Mouse (Mus musculus): ENCODE measurements around the gene Zxdc. TPM values are rescaled to one million over a fixed set of nuclear protein-coding genes. Genes with fewer than 3 reads are reported as not detected.

Zxdc gene
- polyA plus RNA-seq, 1 experiment from 2014 or later: 2.6 TPM

GRCm38 (mm10) chr6:90381465-90381864 lies 12.2 kb downstream of the Zxdc start:
- Histone ChIP-seq H3K4me2 (no peak overlapping the region), H3K27me3 (no peaks in the 10 kb centered on the region), H3K9ac (no peak overlapping the region), H3K36me3 (peaks cover 71% of the 10 kb centered on the region), H3K27ac (no peak overlapping the region), H3K9me3 (replicated peaks) (no peaks in the 10 kb centered on the region), H3K4me3 (replicated peaks) (no peak overlapping the region), H3K4me1 (replicated peaks) (no peaks in the 10 kb centered on the region; the same call in 1 of the 2 replicates)
- 82% methylated on average over 2 of the region's 2 CpGs for WGBS (ENCODE audit: insufficient replicate concordance)
- ATAC-seq (ENCODE audit: low read depth): no peak
- no peak for DNase-seq

DNA sequence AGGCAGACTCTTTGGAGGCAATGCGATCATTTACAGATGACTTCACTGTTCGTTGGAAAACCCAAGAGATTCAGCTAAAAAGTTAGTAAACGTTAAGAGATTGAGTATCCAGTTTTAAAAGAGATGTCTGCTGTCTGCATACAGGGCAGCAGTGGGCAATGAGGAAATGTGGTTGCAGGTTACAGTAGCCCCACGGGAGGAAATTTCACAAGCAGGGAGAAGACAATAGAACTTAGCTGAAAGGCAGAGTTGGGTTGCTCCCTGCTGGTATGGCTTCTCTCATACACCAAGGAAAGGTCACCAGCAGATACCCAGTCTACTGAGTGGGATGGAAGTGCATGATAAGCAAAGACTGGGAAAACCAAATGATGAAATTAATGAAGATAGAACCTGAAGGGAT lies 21.3 kb downstream of the Zxdc start:
- Histone ChIP-seq H3K27me3 (no peaks in the 10 kb centered on the region), H3K4me2 (no peak overlapping the region), H3K27ac (no peak overlapping the region), H3K4me1 (replicated peaks) (no peaks in the 10 kb centered on the region; the same call in 1 of the 2 replicates), H3K9me3 (replicated peaks) (no peaks in the 10 kb centered on the region), H3K4me3 (replicated peaks) (no peak overlapping the region), H3K36me3 (peaks cover 36% of the 10 kb centered on the region), H3K9ac (no peak overlapping the region)
- no peak for ATAC-seq (ENCODE audit: low read depth)
- no peak for DNase-seq
- 69% methylated on average over 4 of the region's 4 CpGs for WGBS (ENCODE audit: insufficient replicate concordance)

GRCm38 (mm10) chr6:90393948-90394347 lies 24.7 kb downstream of the Zxdc start:
- no peak overlapping the region for H3K4me2 ChIP-seq
- no peaks in the 10 kb centered on the region for H3K9me3 ChIP-seq (replicated peaks)
- peaks cover 30% of the 10 kb centered on the region for H3K36me3 ChIP-seq
- DNase-seq (no peak), ATAC-seq (ENCODE audit: low read depth) (peak; percentile 66)
- H3K9ac ChIP-seq: no peak overlapping the region
- H3K4me1 ChIP-seq (replicated peaks): peaks cover 2% of the 10 kb centered on the region; the same call in 1 of the 2 replicates
- WGBS (ENCODE audit: insufficient replicate concordance): 52% methylated on average over 3 of the region's 3 CpGs
- H3K27ac ChIP-seq: peak overlapping the region; percentile 25; the same call in 1 of the 2 replicates
- H3K27me3 ChIP-seq: no peaks in the 10 kb centered on the region
- H3K4me3 ChIP-seq (replicated peaks): no peak overlapping the region

- Histone ChIP-seq H3K9ac (no peak overlapping the region), H3K27ac (no peak overlapping the region), H3K27me3 (no peaks in the 10 kb centered on the region), H3K4me3 (replicated peaks) (no peak overlapping the region), H3K36me3 (peaks cover 31% of the 10 kb centered on the region), H3K9me3 (replicated peaks) (no peaks in the 10 kb centered on the region), H3K4me2 (no peak overlapping the region), H3K4me1 (replicated peaks) (peaks cover 2% of the 10 kb centered on the region; the same call in 1 of the 2 replicates)
- ATAC-seq (ENCODE audit: low read depth): no peak
- WGBS (ENCODE audit: insufficient replicate concordance): 81% methylated on average over 2 of the region's 2 CpGs
- no peak for DNase-seq
Observed at GRCm38 (mm10) chr6:90395751-90396150, 26.5 kb downstream of the Zxdc start.

DNA sequence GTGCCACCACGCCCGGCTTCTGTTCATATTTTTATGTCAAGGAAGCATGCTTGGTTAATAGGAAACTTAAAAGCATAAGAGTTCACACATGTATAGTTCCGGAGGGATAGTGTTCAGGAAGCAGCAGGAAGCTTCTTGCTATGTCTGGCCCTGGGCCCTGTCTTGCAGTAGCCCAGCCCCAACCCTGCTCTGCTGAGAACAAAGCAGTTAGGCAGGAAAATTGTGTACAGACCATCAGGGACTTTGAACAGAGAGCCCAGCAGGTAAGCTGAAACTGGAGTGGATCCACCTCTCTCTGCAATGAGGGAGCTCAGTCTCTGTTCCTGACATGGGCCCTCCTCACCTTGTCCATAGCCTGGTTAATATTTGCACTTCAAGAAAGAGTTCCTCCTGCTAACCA lies 28.0 kb downstream of the Zxdc start:
- WGBS (ENCODE audit: insufficient replicate concordance): 79% methylated on average over 3 of the region's 3 CpGs
- Histone ChIP-seq H3K9ac (no peak overlapping the region), H3K4me3 (replicated peaks) (no peak overlapping the region), H3K4me2 (no peak overlapping the region), H3K27ac (no peak overlapping the region; the same call in 1 of the 2 replicates), H3K4me1 (replicated peaks) (peaks cover 2% of the 10 kb centered on the region; the same call in 1 of the 2 replicates), H3K9me3 (replicated peaks) (no peaks in the 10 kb centered on the region), H3K36me3 (peaks cover 30% of the 10 kb centered on the region), H3K27me3 (no peaks in the 10 kb centered on the region)
- no peak for DNase-seq
- ATAC-seq (ENCODE audit: low read depth): peak; percentile 31; the same call in 1 of the 2 replicates

DNA sequence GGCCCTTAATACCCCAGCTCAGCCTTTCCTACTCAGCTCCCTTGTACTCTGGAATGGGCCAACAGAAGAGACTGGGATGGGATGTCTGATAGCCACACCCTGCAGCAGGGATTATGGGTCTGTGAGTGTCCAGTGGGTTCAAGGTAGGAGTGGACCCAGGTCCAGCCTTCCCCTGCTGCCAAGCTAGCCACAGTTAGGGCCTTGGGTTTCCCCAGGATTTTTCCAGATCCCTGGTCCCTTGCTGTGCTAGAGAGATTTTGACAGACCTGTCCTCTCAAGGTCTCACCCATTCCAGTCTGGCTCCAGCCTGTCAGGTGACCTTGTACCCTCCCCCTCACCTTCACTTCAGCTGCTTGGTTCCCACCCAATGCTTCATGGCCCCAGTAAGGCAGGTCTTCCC lies 39.3 kb downstream of the Zxdc start:
- Histone ChIP-seq H3K4me2 (no peak overlapping the region), H3K4me1 (replicated peaks) (no peaks in the 10 kb centered on the region), H3K36me3 (0 out of 2 replicates have a peak, but pooled peaks cover 4% of the 10 kb centered on the region), H3K4me3 (replicated peaks) (no peak overlapping the region), H3K9me3 (replicated peaks) (no peaks in the 10 kb centered on the region), H3K9ac (no peak overlapping the region), H3K27ac (no peak overlapping the region), H3K27me3 (no peaks in the 10 kb centered on the region)
- ATAC-seq (ENCODE audit: low read depth) (no peak), DNase-seq (no peak)

- Histone ChIP-seq H3K36me3 (no peaks in the 10 kb centered on the region), H3K4me3 (replicated peaks) (no peak overlapping the region), H3K4me1 (replicated peaks) (no peaks in the 10 kb centered on the region), H3K27me3 (no peaks in the 10 kb centered on the region), H3K27ac (no peak overlapping the region), H3K9me3 (replicated peaks) (no peaks in the 10 kb centered on the region), H3K9ac (no peak overlapping the region), H3K4me2 (no peak overlapping the region)
- ATAC-seq (ENCODE audit: low read depth) (peak; percentile 33; the same call in 1 of the 2 replicates), DNase-seq (no peak)
- 63% methylated on average over 1 of the region's 1 CpGs for WGBS (ENCODE audit: insufficient replicate concordance)
Observed at GRCm38 (mm10) chr6:90410972-90411371, 41.7 kb downstream of the Zxdc start.

DNA sequence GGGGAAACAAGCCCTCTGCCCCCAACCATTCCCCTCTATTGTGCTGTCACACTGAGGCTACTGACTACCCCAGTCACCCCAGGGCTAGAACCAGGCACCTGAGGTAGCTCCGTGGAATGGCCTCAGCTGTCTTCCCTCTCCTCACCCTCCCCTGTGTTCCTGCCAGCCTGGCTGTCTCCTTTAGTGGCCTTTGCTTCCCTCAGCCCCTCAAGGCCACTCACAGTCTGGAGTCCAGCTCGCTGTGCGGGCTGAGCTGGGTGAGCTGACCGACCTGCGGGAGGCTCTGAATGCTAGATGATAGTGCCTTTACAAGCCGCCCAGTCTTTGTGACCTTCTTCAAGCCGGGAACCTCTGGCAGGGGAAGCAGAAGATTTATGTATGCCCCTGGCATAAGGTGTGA lies 42.6 kb downstream of the Zxdc start:
- Histone ChIP-seq H3K27ac (no peak overlapping the region), H3K36me3 (no peaks in the 10 kb centered on the region), H3K4me3 (replicated peaks) (no peak overlapping the region), H3K4me1 (replicated peaks) (no peaks in the 10 kb centered on the region), H3K4me2 (no peak overlapping the region), H3K9ac (no peak overlapping the region), H3K9me3 (replicated peaks) (no peaks in the 10 kb centered on the region), H3K27me3 (no peaks in the 10 kb centered on the region)
- ATAC-seq (ENCODE audit: low read depth): no peak
- no peak for DNase-seq
- WGBS (ENCODE audit: insufficient replicate concordance): 69% methylated on average over 7 of the region's 7 CpGs

DNA sequence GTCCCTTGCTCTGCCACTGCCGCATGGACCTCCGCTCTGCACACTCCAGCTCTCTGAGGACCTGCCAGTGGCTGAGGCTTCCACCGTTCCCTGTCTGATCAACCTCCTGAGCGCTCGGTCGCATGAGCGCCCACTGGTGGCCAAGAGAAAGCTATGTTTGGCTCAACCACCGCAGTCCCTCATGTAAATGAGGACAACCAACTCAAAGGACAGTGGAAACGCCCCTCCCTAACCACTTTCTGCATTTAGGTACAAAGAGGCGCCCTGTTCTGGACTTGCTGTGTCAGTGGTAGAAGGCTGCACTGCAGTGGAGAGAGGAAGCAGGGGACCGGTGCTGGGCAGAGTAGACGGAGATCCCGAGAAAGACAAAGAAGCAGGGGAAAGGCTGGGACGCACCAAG lies 53.3 kb downstream of the Zxdc start:
- H3K9me3 ChIP-seq (replicated peaks): no peaks in the 10 kb centered on the region
- no peak overlapping the region for H3K4me3 ChIP-seq (replicated peaks)
- ATAC-seq (ENCODE audit: low read depth) (peak; percentile 77), DNase-seq (peak; percentile 58)
- peaks cover 11% of the 10 kb centered on the region for H3K27me3 ChIP-seq
- H3K4me2 ChIP-seq: peak overlapping the region; percentile 45
- peaks cover 7% of the 10 kb centered on the region for H3K4me1 ChIP-seq (replicated peaks)
- H3K9ac ChIP-seq: no peak overlapping the region
- no peaks in the 10 kb centered on the region for H3K36me3 ChIP-seq
- 6% methylated on average over 14 of the region's 14 CpGs for WGBS (ENCODE audit: insufficient replicate concordance)
- H3K27ac ChIP-seq: no peak overlapping the region

DNA sequence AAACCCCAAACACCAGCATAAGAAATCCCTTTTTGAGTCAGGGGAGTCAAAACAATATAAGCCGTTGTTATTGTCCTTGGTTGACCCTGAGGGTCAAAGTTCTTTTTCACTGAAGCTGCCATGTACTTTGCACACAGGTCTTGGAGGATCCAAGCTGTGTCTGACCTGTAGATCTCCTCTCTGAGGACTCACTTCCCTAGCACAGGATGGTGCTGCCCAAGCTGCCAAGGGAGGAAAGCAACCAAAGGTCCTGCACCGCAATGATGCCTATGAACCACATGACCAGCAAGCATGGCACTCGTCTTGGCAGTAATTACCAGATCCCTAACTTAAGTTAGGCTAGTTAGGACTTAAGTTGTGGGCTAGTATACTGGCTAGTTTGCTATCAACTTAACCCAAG lies 56.1 kb downstream of the Zxdc start:
- no peak overlapping the region for H3K4me3 ChIP-seq (replicated peaks)

GRCm38 (mm10) chr6:90426003-90426402 lies 56.7 kb downstream of the Zxdc start:
- no peak for ATAC-seq (ENCODE audit: low read depth)
- Histone ChIP-seq H3K36me3 (no peaks in the 10 kb centered on the region), H3K4me3 (replicated peaks) (no peak overlapping the region), H3K9me3 (replicated peaks) (no peaks in the 10 kb centered on the region), H3K9ac (no peak overlapping the region), H3K4me2 (no peak overlapping the region), H3K4me1 (replicated peaks) (peaks cover 14% of the 10 kb centered on the region), H3K27ac (no peak overlapping the region), H3K27me3 (peaks cover 22% of the 10 kb centered on the region)
- DNase-seq: no peak
- 75% methylated on average over 4 of the region's 4 CpGs for WGBS (ENCODE audit: insufficient replicate concordance)

More for the DNA sequence above, 56.1 kb downstream of the Zxdc start:
- WGBS (ENCODE audit: insufficient replicate concordance): 51% methylated on average over 3 of the region's 3 CpGs
- H3K9ac ChIP-seq: no peak overlapping the region
- peaks cover 14% of the 10 kb centered on the region for H3K4me1 ChIP-seq (replicated peaks)
- H3K9me3 ChIP-seq (replicated peaks): no peaks in the 10 kb centered on the region
- no peaks in the 10 kb centered on the region for H3K36me3 ChIP-seq
- ATAC-seq (ENCODE audit: low read depth) (no peak), DNase-seq (no peak)
- no peak overlapping the region for H3K4me2 ChIP-seq
- H3K27me3 ChIP-seq: peaks cover 22% of the 10 kb centered on the region
- no peak overlapping the region for H3K27ac ChIP-seq

DNA sequence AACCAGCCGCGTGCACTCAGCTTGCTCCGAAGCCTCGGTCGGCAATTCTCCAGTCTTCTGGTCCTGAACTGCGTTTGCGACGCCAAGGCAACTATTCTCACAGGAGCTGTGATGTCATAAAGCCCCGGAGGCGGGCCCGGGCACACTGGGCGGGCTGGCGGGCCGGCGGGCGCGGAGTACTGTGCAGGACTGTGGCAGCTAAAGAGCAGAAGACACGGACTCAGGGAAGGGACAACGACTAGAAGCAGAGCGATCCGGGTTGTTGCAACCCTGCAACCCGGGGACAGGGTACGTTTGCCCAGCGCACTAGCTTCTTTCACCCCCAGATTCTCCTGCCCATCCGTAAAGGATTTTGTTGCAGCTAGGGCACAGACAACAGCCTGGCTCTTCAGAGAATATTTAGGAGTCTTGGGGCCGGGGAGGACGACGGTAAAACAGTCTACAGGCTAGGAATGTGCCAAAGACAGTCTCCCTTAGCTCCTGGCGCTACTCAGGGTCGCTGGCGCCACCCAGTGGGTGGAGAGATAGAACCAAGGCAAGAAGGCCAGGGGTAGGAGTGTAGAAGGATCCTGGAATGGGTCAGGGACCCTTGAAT lies 59.2 kb downstream of the Zxdc start, which contains the start of gene Cfap100:
Cfap100 (minus strand) TSS at position 418 of the 595 bp plus-strand sequence.
- WGBS (ENCODE audit: insufficient replicate concordance): 1% methylated on average over 31 of the region's 31 CpGs
- H3K4me2 ChIP-seq: peak within 1 kb of the TSS; percentile 61

More for the DNA sequence above, 59.2 kb downstream of the Zxdc start, which contains the start of gene Cfap100:
- Histone ChIP-seq H3K27ac (no peak within 1 kb of the TSS), H3K9ac (no peak within 1 kb of the TSS), H3K27me3 (peaks cover 22% of the 10 kb centered on the region), H3K36me3 (no peaks in the 10 kb centered on the region), H3K4me1 (replicated peaks) (peaks cover 7% of the 10 kb centered on the region), H3K9me3 (replicated peaks) (no peaks in the 10 kb centered on the region), H3K4me3 (replicated peaks) (peak within 1 kb of the TSS; percentile 40)
- DNase-seq (peak; percentile 27), ATAC-seq (ENCODE audit: low read depth) (peak; percentile 61)

Measured in liver, embryonic 13.5 days (tissue).